Mouse (Mus musculus): ENCODE data around the gene Qpctl.
A peak's percentile ranks its signal among the peaks of the same experiment; 100 is the strongest.

Qpctl gene

DNA sequence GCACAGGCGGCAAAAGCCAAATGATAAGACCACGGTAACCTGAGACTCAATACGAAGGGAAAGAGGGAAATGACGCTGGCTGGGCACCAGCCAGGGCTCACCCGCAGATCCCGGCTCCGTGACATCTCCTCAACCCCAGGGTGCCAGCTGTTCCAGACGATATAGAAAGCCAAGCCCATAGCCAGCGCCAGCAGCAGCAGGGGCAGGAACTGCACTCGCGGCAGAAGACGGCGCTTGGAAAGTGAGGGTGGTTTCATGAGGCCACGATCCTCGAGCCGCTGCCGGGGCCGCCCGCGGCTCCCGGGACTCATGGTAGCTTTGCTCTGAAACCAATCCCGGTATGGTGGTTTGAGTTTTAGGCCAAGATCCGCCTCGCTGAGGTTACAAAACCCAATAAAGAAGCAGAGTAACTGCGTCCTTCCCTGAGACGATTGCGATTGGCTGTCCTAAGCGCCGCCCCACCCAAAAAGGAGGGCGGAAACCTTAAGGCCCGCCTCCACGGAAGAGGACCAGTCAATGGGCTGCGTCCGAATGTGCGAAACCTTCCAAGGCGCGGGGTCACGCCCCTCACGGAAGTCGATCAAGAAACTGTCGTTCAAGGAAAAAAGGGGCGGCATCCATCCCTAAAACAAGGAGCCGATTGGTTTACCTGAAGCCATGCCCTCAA is at the start of gene Qpctl:
Gene Qpctl, minus strand, starts transcription at position 417 of the 667 bp plus-strand sequence.
- Histone ChIP-seq H3K27me3 (ENCODE audit: control insufficient read depth, insufficient read depth, low read length, poor library complexity, severe bottlenecking) (no peaks in the 10 kb centered on the region), H3K36me3 (ENCODE audit: control insufficient read depth, insufficient read depth, low read length, poor library complexity, severe bottlenecking) (no peaks in the 10 kb centered on the region; the same call in 1 of the 2 replicates)
- DNase-seq (ENCODE audit: low read depth, low spot score): peak; percentile 99

GRCm38 (mm10) chr7:19197985-19198384 is 48.9 kb upstream of the Qpctl start:
- peak; percentile 74 for DNase-seq (ENCODE audit: low read depth, low spot score)
- H3K27me3 ChIP-seq (ENCODE audit: control insufficient read depth, insufficient read depth, low read length, poor library complexity, severe bottlenecking): no peaks in the 10 kb centered on the region
- H3K36me3 ChIP-seq (ENCODE audit: control insufficient read depth, insufficient read depth, low read length, poor library complexity, severe bottlenecking): no peaks in the 10 kb centered on the region; the same call in 1 of the 2 replicates

GRCm38 (mm10) chr7:19196676-19197075 is 47.6 kb upstream of the Qpctl start:
- no peaks in the 10 kb centered on the region; the same call in 1 of the 2 replicates for H3K36me3 ChIP-seq (ENCODE audit: control insufficient read depth, insufficient read depth, low read length, poor library complexity, severe bottlenecking)
- peak; percentile 73 for DNase-seq (ENCODE audit: low read depth, low spot score)
- no peaks in the 10 kb centered on the region for H3K27me3 ChIP-seq (ENCODE audit: control insufficient read depth, insufficient read depth, low read length, poor library complexity, severe bottlenecking)

DNA sequence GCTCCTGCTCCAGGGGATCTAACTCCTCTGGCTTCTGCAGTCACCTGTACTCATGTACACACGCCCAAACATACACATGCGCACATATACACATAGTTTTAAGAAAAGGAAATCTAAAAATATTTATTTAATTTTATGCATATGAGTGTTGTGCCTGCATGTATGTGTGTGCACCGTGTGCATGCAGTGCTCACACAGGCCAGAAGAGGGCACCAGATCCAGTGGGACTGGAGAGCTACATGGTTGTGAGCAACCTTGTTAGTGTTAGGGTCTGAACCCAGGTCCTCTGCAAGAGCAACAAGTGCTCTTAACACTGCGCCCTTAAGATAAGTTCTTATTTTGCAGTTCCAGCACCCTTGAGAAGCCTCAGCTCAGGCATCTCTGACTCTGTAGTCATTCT is 45.6 kb upstream of the Qpctl start:
- H3K36me3 ChIP-seq (ENCODE audit: control insufficient read depth, insufficient read depth, low read length, poor library complexity, severe bottlenecking): no peaks in the 10 kb centered on the region; the same call in 1 of the 2 replicates
- peak; percentile 36 for DNase-seq (ENCODE audit: low read depth, low spot score)

GRCm38 (mm10) chr7:19184758-19185157 is 35.7 kb upstream of the Qpctl start:
- DNase-seq (ENCODE audit: low read depth, low spot score): no peak
- H3K27me3 ChIP-seq (ENCODE audit: control insufficient read depth, insufficient read depth, low read length, poor library complexity, severe bottlenecking): no peaks in the 10 kb centered on the region
- H3K36me3 ChIP-seq (ENCODE audit: control insufficient read depth, insufficient read depth, low read length, poor library complexity, severe bottlenecking): no peaks in the 10 kb centered on the region

More for the DNA sequence above, 45.6 kb upstream of the Qpctl start:
- H3K27me3 ChIP-seq (ENCODE audit: control insufficient read depth, insufficient read depth, low read length, poor library complexity, severe bottlenecking): no peaks in the 10 kb centered on the region

DNA sequence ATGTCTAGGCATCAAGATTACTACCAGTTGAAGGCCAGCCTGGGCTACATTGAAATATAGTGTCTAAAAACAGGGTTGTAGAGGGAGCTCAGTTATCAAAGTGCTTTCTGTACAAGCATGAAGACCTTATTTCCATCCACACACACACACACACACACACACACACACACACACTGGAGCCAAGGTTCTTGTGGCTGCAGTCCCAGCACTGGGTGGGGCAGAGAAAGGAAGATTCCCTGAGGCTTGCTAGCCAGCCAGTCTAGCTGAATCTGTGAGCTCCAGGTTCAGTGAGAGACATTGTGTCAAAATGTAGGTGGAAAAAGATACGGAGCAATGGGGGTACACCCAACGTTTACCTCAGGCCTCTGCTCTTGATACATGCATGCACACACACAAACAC is 35.2 kb upstream of the Qpctl start:
- no peaks in the 10 kb centered on the region for H3K27me3 ChIP-seq (ENCODE audit: control insufficient read depth, insufficient read depth, low read length, poor library complexity, severe bottlenecking)
- no peak for DNase-seq (ENCODE audit: low read depth, low spot score)

GRCm38 (mm10) chr7:19180862-19181429 is 31.9 kb upstream of the Qpctl start:
- Histone ChIP-seq H3K27me3 (ENCODE audit: control insufficient read depth, insufficient read depth, low read length, poor library complexity, severe bottlenecking) (no peaks in the 10 kb centered on the region), H3K36me3 (ENCODE audit: control insufficient read depth, insufficient read depth, low read length, poor library complexity, severe bottlenecking) (no peaks in the 10 kb centered on the region)
- peak; percentile 54 for DNase-seq (ENCODE audit: low read depth, low spot score)

More for the DNA sequence above, 35.2 kb upstream of the Qpctl start:
- H3K36me3 ChIP-seq (ENCODE audit: control insufficient read depth, insufficient read depth, low read length, poor library complexity, severe bottlenecking): no peaks in the 10 kb centered on the region

GRCm38 (mm10) chr7:19179936-19180335 is 30.8 kb upstream of the Qpctl start:
- Histone ChIP-seq H3K27me3 (ENCODE audit: control insufficient read depth, insufficient read depth, low read length, poor library complexity, severe bottlenecking) (no peaks in the 10 kb centered on the region), H3K36me3 (ENCODE audit: control insufficient read depth, insufficient read depth, low read length, poor library complexity, severe bottlenecking) (no peaks in the 10 kb centered on the region)
- DNase-seq (ENCODE audit: low read depth, low spot score): peak; percentile 36

DNA sequence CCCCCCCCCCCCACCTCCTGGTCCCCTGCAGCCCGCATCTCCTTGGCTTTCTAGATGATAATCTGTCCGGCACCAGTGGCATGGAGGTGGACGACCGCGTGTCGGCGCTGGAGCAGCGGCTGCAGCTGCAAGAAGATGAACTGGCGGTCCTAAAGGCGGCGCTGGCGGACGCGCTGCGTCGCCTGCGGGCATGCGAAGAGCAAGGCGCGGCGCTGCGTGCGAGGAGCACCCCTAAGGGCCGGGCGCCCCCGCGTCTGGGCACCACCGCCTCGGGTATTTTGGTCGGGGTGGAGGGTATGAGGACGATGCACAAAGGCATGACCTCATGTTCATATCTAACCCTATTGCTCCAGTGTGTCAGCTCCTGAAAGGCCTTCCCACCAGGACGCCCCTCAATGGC is 30.1 kb upstream of the Qpctl start:
- DNase-seq (ENCODE audit: low read depth, low spot score): peak; percentile 85
- Histone ChIP-seq H3K36me3 (ENCODE audit: control insufficient read depth, insufficient read depth, low read length, poor library complexity, severe bottlenecking) (no peaks in the 10 kb centered on the region), H3K27me3 (ENCODE audit: control insufficient read depth, insufficient read depth, low read length, poor library complexity, severe bottlenecking) (no peaks in the 10 kb centered on the region)

DNA sequence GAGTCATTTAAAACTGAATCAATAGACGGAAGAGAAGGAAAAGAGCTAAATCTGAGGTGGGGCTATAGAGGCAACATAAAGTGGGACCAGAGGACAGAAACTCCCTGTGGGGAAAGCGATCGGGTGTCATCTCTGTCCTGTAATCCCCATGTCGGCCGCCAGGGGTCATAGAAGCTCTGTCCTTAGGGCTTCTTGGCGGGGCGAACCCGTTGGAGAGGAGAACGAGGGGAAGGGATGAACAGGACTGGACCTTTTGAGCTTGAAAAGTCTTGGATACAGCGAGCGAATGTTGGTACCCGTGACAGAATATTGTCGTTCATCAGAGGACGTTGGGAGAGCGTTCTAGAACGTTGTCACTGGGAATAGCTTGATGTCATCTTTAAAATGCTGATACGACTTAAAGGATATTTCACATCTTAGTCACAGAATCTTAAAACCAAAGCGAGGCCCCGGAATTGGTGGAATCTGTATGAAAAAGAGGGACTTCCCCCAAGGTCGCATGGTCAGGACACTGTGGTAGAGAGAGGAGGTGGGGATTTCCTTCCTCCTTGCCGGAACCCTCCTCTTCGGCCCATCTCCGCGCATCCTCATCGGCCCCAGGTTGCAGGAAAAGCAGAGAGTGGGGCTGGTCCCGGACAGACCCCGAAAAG is 29.5 kb upstream of the Qpctl start:
- peak; percentile 85 for DNase-seq (ENCODE audit: low read depth, low spot score)
- Histone ChIP-seq H3K27me3 (ENCODE audit: control insufficient read depth, insufficient read depth, low read length, poor library complexity, severe bottlenecking) (no peaks in the 10 kb centered on the region), H3K36me3 (ENCODE audit: control insufficient read depth, insufficient read depth, low read length, poor library complexity, severe bottlenecking) (no peaks in the 10 kb centered on the region)

DNA sequence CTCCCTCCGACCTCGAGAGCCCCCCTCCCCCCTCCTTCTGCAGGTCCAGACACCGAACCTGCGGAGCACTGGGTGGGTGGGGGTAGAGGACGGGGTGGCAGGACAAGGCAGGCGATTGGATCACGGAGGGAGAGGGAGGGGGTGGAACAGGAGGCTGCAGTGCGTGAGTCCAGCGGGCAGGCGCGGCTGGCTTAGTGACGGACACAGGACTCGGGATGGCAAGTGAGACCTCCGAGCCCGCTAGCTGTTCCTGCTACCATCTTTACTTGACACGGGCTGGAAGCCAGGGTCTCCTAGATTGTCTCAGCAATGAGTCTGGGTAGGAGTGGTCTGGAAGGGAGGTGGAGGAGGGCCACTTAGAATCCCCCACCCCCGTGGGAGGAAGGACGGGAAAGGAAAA is 28.9 kb upstream of the Qpctl start:
- H3K27me3 ChIP-seq (ENCODE audit: control insufficient read depth, insufficient read depth, low read length, poor library complexity, severe bottlenecking): no peaks in the 10 kb centered on the region
- DNase-seq (ENCODE audit: low read depth, low spot score): no peak
- no peaks in the 10 kb centered on the region for H3K36me3 ChIP-seq (ENCODE audit: control insufficient read depth, insufficient read depth, low read length, poor library complexity, severe bottlenecking)

GRCm38 (mm10) chr7:19177216-19177615 is 28.1 kb upstream of the Qpctl start:
- no peaks in the 10 kb centered on the region for H3K36me3 ChIP-seq (ENCODE audit: control insufficient read depth, insufficient read depth, low read length, poor library complexity, severe bottlenecking)
- no peak for DNase-seq (ENCODE audit: low read depth, low spot score)
- H3K27me3 ChIP-seq (ENCODE audit: control insufficient read depth, insufficient read depth, low read length, poor library complexity, severe bottlenecking): no peaks in the 10 kb centered on the region

GRCm38 (mm10) chr7:19176516-19176947 is 27.4 kb upstream of the Qpctl start:
- H3K36me3 ChIP-seq (ENCODE audit: control insufficient read depth, insufficient read depth, low read length, poor library complexity, severe bottlenecking): no peaks in the 10 kb centered on the region
- no peaks in the 10 kb centered on the region; the same call in 1 of the 2 replicates for H3K27me3 ChIP-seq (ENCODE audit: control insufficient read depth, insufficient read depth, low read length, poor library complexity, severe bottlenecking)
- DNase-seq (ENCODE audit: low read depth, low spot score): no peak

DNA sequence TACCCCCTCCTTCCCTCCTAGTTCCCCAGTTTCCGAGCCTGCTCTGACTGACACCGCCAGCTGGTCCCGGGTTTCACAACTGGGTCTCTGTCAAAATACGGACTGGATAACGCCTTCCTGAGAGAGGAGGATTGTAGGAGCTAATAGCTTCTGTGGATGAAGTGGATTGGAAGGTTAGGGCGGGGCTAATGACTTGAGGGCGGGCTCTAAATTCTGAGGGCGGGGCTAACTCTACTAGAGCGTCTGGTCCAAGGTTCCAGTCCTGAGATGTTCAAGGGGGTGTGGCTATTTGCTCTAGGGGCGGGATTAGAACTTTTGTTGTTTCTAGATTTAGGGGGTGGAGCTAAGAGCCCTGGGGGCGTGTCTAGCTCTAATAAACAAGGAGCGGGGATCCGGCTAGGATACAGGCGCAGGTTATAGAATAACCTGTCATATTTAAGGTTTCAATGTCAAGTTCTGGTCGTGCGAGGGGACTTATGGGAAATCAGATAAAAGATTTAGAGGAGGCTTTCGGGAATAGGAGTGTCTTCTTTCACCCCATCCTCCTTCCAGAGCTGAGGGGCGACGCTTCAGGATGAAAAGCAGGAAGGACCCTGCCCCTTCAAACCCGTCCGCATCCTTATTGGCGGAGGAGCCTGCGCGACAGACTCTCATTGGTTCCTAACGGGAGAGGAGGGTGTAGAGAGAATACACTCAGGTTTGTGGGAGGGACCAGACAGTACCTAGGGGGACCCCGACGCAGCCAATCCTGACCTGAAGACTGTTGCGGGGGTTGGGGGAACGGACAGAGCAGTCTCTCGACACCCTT is 26.8 kb upstream of the Qpctl start, which contains the start of gene Eml2:
Gene Eml2, plus strand, starts transcription at position 714 of the 808 bp plus-strand sequence.
- Histone ChIP-seq H3K27me3 (ENCODE audit: control insufficient read depth, insufficient read depth, low read length, poor library complexity, severe bottlenecking) (no peaks in the 10 kb centered on the region; the same call in 1 of the 2 replicates), H3K36me3 (ENCODE audit: control insufficient read depth, insufficient read depth, low read length, poor library complexity, severe bottlenecking) (no peaks in the 10 kb centered on the region)
- DNase-seq (ENCODE audit: low read depth, low spot score): peak; percentile 50
